Mouse (Mus musculus) neutrophil, adult 59 days (primary cell): ENCODE data around the gene Vash2. TPM values are rescaled to one million over a fixed set of nuclear protein-coding genes. Genes with fewer than 3 reads are reported as not detected.

ENCODE experiments used
- total RNA-seq, 2 experiments: library from RNA; stranded (reverse); gene quantifications; 1 replicate in 1 of 2; 2 replicates in 1 of 2; pipeline ENCODE4 v1.2.4; 2023

Gene Vash2
- not detected for total RNA-seq

DNA sequence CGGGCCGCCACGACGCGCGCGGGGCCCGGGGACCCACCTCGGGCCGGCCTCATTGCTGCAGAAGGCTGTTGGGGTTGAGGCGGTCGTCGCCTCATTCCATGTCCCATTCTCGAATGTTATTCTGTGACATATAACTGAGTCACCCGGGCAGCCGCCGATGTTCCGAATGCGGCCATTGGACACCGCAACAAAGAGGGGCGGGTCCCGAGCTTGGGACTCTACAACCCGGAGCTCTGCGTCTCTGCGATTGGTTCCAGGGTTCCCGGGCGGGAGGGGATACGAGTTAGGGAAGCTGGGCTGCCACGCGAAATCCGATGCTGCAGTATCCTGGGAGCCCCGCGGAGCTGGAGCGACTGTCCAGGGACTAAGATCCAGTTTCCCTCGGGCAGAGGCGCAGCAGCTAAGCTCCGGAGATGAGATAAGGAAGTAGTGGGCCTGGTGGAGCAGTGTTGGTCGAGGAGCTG, at the start of gene Vash2:
Gene Vash2 (minus strand): TSS at position 197 of the 464 bp plus-strand sequence.

DNA sequence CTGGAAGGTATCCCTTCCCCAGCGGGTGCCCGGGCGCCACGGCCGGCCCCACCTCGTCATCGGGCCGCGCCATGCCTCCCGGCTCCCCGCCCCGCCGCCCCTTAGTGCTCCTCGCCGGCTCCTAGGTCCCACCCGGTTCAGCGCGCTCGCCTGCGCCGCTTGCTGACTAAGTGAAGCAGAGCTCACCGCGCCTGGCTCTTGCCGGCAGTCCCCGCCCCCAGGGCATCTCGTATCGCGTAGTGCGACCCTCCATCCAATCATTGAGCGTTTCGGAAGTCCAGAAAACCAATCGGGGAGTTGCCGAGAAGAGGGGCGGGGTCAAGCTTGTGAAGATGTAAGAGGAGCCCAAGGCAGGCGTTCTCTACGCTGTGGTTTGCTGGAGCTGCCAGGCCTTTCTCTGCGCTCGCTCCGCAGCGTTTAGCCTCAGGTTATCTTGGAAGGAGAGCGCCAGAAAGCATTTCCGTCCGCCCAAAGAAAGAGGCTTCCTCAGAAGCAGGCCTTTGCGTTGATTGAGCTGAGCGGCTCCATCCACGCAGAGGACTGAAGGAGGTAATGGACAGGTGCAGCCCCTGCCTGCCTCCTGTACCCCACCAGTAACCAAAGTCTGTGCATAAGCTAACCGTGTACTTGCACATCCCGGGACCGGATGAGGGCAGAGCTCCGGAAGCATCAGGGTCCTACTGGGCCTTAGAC, 47.1 kb upstream of the Vash2 start, which contains the start of gene Flvcr1:
Gene Flvcr1 (minus strand): TSS at position 138 of the 693 bp plus-strand sequence.

DNA sequence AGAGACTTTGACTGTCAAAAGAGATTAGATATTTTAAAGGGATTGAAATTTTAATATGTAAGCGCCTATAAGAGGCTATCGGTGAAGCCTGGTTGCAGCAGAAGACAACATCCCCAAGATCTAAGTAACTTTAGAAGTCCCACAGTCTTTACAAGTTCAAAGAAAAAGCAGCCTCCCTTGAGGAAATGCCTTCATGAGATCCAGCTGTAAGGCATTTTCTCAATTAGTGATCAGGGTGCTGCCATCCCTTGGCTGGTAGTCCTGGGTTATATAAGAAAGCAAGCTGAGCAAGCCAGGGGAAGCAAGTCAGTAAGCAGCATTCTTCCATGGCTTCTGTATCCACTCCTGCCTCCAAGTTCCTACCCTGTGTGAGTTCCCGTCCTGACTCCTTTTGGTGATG, 54.3 kb downstream of the Vash2 start, which contains the start of gene Angel2:
Gene Angel2 (plus strand): TSS at position 301 of the 400 bp plus-strand sequence.

DNA sequence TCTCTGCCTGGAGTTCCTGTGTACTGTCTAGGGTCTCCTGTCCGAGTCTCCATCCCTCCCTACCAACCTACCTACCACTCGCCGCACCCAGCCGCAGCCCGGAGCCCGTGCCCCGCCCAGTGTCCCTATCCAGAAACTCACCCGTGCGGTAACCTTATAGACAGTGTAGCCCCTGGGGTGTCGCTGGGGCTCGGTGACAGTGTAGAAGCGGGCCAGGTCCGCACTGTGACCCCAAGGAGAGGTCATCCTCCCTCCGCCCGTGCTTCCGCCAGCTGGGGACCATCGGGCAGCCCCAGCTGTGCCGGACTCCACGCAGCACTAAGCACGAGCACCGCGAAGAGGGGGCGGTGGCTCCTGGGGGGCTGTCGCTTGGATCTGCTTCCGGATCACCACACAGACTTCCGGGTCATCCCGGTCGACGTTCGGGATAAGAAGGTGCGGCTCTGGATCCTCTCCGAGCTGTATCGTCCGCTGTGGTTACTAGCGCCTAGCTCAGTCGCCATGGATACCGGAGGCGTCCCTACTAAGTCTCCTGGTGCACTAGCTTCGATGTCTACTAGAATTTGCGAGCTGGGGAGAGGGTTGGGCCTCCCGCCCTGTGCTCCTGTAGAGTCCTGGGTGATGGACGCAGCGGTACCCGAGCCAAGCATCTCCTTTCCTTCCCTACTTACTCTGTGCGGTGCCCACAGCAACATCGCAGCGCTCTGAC, 67.5 kb downstream of the Vash2 start, which contains the start of gene Rps6kc1:
Gene Rps6kc1 (minus strand): TSS at position 356 of the 709 bp plus-strand sequence.

Other genes starting within 250 kb of the Vash2 start
- 10 to 100 TPM; 41.3 to 43.9 TPM for gene Rps6kc1, start 67.5 kb downstream of the Vash2 start, total RNA-seq
- 10 to 100 TPM; 38.3 to 40.6 TPM for gene Angel2, start 54.2 kb downstream of the Vash2 start, total RNA-seq
- gene Flvcr1, start 46.9 kb upstream of the Vash2 start, total RNA-seq, result 10 to 100 TPM; 39.5 to 39.9 TPM
- gene Spata45, start 57.3 kb upstream of the Vash2 start, total RNA-seq, result not detected
- 10 to 100 TPM in 1 of 2 experiments, 1 to 10 TPM in 1; 9.5 to 13.2 TPM for gene Tatdn3, start 83.6 kb upstream of the Vash2 start, total RNA-seq
- gene Nsl1, start 83.7 kb upstream of the Vash2 start, total RNA-seq, result 10 to 100 TPM in 1 of 2 experiments, 1 to 10 TPM in 1; 8.7 to 10.3 TPM
- 1 to 10 TPM; 1.3 to 3.8 TPM for gene Batf3, start 118.6 kb upstream of the Vash2 start, total RNA-seq
- gene Fam71a, start 185.5 kb upstream of the Vash2 start, total RNA-seq, result 1 to 10 TPM in 1 of 2 experiments, under 1 TPM in 1; 0.88 to 2.5 TPM
- gene Atf3, start 238.7 kb upstream of the Vash2 start, total RNA-seq, result 100 to 1,000 TPM; 289 to 350 TPM